Mouse (Mus musculus) kidney, adult 2 months (tissue): ENCODE data around the gene Sgcd. TPM values are rescaled to one million over a fixed set of nuclear protein-coding genes. Genes with fewer than 3 reads are reported as not detected.

ENCODE experiments used
- DNase-seq: peaks from one replicate; pipeline ENCODE4 v3.0.0; 2021
- H3K27ac ChIP-seq: fragments of 200-500 bp; 2 replicates; pipeline ENCODE4 v1.5.1; 2012; ENCODE audit warnings: low read depth, low read length, control low read depth, inconsistent platforms; ENCODE audit not compliant: insufficient read depth
- H3K27me3 ChIP-seq: fragments of 200-500 bp; replicated peaks from 2 replicates; pipeline ENCODE4 v1.6.1; 2012; ENCODE audit warnings: mild to moderate bottlenecking, moderate library complexity, low read length, inconsistent platforms; ENCODE audit not compliant: control insufficient read depth, insufficient read depth
- H3K36me3 ChIP-seq: fragments of 200-500 bp; 2 replicates; pipeline ENCODE4 v1.6.1; 2012; ENCODE audit warnings: mild to moderate bottlenecking, moderate library complexity, low read length, inconsistent platforms; ENCODE audit not compliant: control insufficient read depth, insufficient read depth
- H3K4me1 ChIP-seq: fragments of 200-500 bp; 2 replicates; pipeline ENCODE4 v1.6.1; 2011; ENCODE audit warnings: low read length; ENCODE audit not compliant: control insufficient read depth, insufficient read depth
- H3K4me3 ChIP-seq: fragments of 200-500 bp; 2 replicates; pipeline ENCODE4 v1.5.1; 2011; ENCODE audit warnings: mild to moderate bottlenecking, low read depth, low read length, control low read depth; ENCODE audit not compliant: insufficient read depth
- CTCF ChIP-seq: fragments of 200-500 bp; conservative IDR thresholded peaks from 2 replicates; pipeline ENCODE4 v1.5.1; 2011; ENCODE audit warnings: low read depth, mild to moderate bottlenecking, control low read depth, low read length, moderate library complexity, mixed read lengths; ENCODE audit not compliant: insufficient read depth, insufficient read length
- POLR2A ChIP-seq: fragments of 200-500 bp; IDR thresholded peaks from one replicate; pipeline ENCODE4 v1.6.1; 2011; ENCODE audit warnings: low read depth, low read length, control low read depth
- WGBS: fragments of 180-500 bp; shearing (Covaris S2); methylation state at CpG from one replicate; pipeline ENCODE4 v1.1.7; 2018; 5-methylcytosine and 5-hydroxymethylcytosine counted together
- polyA plus RNA-seq: library from polyadenylated mRNA; depleted of rRNA; stranded (reverse); fragments of >200 nt; gene quantifications from 2 replicates; pipeline ENCODE4 v1.2.3, GENCODE M21; 2012

Sgcd gene
- polyA plus RNA-seq, 1 experiment: 0.74 TPM

- 86% methylated on average over 1 of the region's 1 CpGs for WGBS
- Histone ChIP-seq H3K27ac (no peak overlapping the region), H3K4me1 (peaks cover 2% of the 10 kb centered on the region; the same call in 1 of the 2 replicates), H3K36me3 (no peaks in the 10 kb centered on the region), H3K27me3 (no peaks in the 10 kb centered on the region), H3K4me3 (no peak overlapping the region)
- TF ChIP-seq POLR2A: no peak
- no peak for TF ChIP-seq CTCF
- no peak for DNase-seq
These were observed 689.0 kb downstream of the Sgcd start for GRCm38 (mm10) chr11:47299777-47300176.

DNA sequence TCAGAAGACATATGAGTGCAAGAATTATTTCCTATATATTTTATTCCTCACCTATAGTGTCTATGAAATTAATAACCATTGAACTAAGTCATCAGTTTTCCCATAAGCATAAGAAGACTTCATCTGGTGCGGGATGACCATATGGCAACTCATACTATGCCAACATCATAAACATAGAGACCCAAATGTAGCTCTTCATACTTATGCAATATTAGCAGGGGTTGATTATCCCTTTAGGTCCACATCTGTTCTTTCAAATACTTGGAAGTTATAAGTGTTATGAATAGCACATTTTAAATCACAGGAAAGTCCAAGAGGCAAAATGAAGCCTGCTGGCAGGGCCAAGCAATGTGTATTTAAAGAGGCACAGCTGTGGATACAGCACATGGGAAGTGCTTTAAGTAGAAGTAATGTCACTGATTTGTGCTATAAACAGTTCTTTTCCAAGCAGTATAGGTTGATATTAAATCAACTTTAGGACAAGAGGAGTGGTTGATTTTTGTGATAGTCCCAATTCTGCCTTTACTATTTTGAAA is 690.9 kb downstream of the Sgcd start:
- Histone ChIP-seq H3K36me3 (no peaks in the 10 kb centered on the region), H3K27ac (no peak overlapping the region), H3K27me3 (no peaks in the 10 kb centered on the region), H3K4me1 (no peaks in the 10 kb centered on the region), H3K4me3 (no peak overlapping the region)
- TF ChIP-seq CTCF: no peak
- TF ChIP-seq POLR2A: no peak
- DNase-seq: no peak
- WGBS: 91% methylated on average over 1 of the region's 1 CpGs

DNA sequence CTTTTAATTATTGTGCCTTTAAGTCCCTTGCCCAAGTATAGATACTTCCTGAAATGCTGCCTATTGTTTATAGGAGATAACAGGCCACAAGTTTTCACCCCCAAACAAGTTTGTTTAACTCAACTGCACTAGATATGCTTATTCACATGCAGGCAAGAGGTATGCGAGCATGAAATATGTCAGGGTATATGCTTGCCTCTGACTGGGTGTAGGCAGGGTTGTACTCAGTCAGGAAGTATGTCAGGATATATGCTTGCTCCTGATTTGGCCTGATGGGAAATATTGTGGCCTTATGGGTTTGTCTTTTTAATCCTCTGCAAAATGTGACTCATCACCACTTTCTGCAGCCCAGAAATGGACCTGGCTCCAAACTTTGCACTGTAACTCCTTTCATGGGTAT is 694.0 kb downstream of the Sgcd start:
- DNase-seq: no peak
- Histone ChIP-seq H3K36me3 (no peaks in the 10 kb centered on the region), H3K27me3 (no peaks in the 10 kb centered on the region), H3K27ac (no peak overlapping the region), H3K4me3 (no peak overlapping the region), H3K4me1 (no peaks in the 10 kb centered on the region)
- 95% methylated on average over 1 of the region's 1 CpGs for WGBS
- no peak for TF ChIP-seq POLR2A
- no peak for TF ChIP-seq CTCF

GRCm38 (mm10) chr11:47276586-47276985 is 712.2 kb downstream of the Sgcd start:
- no peak overlapping the region for H3K27ac ChIP-seq
- no peak overlapping the region for H3K4me3 ChIP-seq
- DNase-seq: no peak
- TF ChIP-seq POLR2A (no peak), CTCF (no peak)
- no peaks in the 10 kb centered on the region for H3K27me3 ChIP-seq
- H3K36me3 ChIP-seq: no peaks in the 10 kb centered on the region
- H3K4me1 ChIP-seq: no peaks in the 10 kb centered on the region
- WGBS: 76% methylated on average over 4 of the region's 4 CpGs

GRCm38 (mm10) chr11:47268556-47268955 is 720.2 kb downstream of the Sgcd start:
- TF ChIP-seq POLR2A (no peak), CTCF (no peak)
- Histone ChIP-seq H3K4me3 (no peak overlapping the region), H3K27me3 (no peaks in the 10 kb centered on the region), H3K27ac (no peak overlapping the region), H3K4me1 (no peaks in the 10 kb centered on the region), H3K36me3 (no peaks in the 10 kb centered on the region)
- no peak for DNase-seq
- 78% methylated on average over 4 of the region's 4 CpGs for WGBS

DNA sequence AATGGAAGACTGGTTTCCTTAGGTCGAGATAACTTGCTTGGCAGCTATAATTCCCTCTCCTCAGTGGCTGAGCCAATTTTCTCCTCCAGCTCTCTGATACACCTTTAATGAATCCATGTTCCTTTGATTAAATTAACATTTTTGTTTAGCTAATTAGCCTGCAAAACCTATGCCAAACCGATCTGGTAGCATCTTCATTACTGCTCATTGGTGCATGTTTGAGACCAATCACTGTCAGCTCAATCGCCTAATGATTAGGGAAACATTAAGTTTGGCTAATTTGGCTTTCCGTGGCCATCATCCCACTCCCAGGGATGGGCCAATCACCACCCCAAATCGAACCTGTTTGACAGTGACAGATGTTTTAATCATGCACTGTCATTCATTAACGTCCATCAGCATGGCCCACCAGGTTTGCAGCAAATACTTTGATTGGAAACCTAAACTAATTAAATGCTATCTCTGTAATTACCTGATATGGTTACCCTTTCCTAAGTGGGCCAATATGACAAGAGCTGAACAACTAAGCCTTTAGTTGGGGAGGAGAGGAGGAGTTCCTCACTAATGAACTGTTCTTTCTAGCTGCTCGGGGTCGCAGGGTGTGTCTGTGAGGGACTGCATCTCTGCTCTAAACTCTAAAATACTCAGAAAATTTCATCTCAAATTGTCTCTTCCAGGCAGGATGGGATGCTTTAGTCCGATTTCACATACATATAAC is 724.3 kb downstream of the Sgcd start:
- Histone ChIP-seq H3K36me3 (no peaks in the 10 kb centered on the region), H3K4me3 (no peak overlapping the region), H3K4me1 (no peaks in the 10 kb centered on the region), H3K27me3 (no peaks in the 10 kb centered on the region), H3K27ac (no peak overlapping the region)
- no peak for TF ChIP-seq CTCF
- TF ChIP-seq POLR2A: no peak
- no peak for DNase-seq
- WGBS: 65% methylated on average over 9 of the region's 9 CpGs

- Histone ChIP-seq H3K27me3 (no peaks in the 10 kb centered on the region), H3K36me3 (no peaks in the 10 kb centered on the region), H3K4me1 (no peaks in the 10 kb centered on the region), H3K4me3 (no peak overlapping the region), H3K27ac (no peak overlapping the region)
- WGBS: 66% methylated on average over 7 of the region's 7 CpGs
- TF ChIP-seq POLR2A (no peak), CTCF (no peak)
- no peak for DNase-seq
These were observed 738.5 kb downstream of the Sgcd start for GRCm38 (mm10) chr11:47250301-47250700.
